Mouse (Mus musculus) heart, postnatal 10 days (tissue): Measurements from ENCODE around the gene Gm11032. TPM values are rescaled to one million over a fixed set of nuclear protein-coding genes. Genes with fewer than 3 reads are reported as not detected.
"Not testable (repeated sequence)": the region's sequence is repeated elsewhere in the genome, so short reads cannot be mapped to it uniquely, and the experiment has no call there.

Experiments used
- DNase-seq, 2 experiments: peaks; one replicate each; pipeline ENCODE4 v3.0.0; 2021
- intact Hi-C: fragments of 180-260 bp; cut with DNase I; formaldehyde crosslinking; loops from one replicate; pipeline ENCODE4 v1.15.1; 2025
- total RNA-seq, 2 experiments: library from RNA; stranded (reverse); gene quantifications; 2 replicates each; pipeline ENCODE4 v1.2.3; 2021

The Gm11032 gene
- total RNA-seq, 2 experiments from 2014 or later = not detected

DNA sequence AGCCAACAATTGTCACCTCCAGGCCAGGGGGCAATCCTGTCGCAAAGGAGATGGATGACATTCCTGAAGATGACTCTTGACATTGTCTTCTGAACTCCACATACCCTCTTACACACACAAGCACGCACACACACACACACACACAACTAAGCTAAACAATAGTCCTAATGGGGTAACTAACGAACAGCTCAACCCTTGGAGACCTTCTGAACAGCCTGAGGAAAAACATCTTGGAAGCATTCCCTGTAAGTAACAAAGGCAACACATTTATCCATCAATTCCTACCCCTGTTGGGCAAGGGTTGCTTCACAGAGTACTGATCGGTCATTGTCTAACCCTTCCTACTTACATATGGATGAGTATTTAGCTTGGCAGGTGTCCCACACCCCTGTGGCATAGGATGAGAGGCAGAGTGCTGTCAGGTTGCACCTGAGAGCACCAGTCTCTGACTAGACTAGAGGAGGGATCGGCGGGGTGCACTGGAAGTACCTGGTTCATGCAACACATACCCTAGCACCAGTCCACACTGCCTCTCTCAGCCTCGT, 2.6 kb downstream of the Gm11032 start:
- intact Hi-C loops = no loop called here
- DNase-seq = no peak

GRCm38 (mm10) chr11:4622997-4623396, 3.1 kb downstream of the Gm11032 start:
- no peak for DNase-seq
- intact Hi-C loops = no loop called here

GRCm38 (mm10) chr11:4625931-4626330, 6.1 kb downstream of the Gm11032 start:
- DNase-seq = no peak
- intact Hi-C loops = no loop called here

DNA sequence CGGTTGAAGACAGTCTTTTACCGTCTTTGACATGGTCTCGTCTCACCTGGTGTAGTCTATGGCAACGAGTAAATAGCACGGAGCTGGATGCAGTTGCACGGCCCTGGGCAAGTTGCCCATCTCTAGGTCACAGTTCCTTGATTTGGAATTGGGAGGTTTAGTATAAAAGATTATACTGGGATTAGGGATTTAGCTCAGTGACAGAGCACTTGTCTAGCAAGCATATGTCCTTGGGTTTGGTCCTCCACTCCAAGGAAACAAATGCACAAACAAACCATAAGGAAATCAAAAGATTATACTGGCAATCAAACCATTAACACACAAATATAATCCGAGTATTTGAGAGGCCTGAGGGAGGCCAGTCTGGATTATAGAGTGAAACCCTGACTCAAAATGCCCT, 7.8 kb downstream of the Gm11032 start:
- DNase-seq = no peak
- intact Hi-C loops = no loop called here

DNA sequence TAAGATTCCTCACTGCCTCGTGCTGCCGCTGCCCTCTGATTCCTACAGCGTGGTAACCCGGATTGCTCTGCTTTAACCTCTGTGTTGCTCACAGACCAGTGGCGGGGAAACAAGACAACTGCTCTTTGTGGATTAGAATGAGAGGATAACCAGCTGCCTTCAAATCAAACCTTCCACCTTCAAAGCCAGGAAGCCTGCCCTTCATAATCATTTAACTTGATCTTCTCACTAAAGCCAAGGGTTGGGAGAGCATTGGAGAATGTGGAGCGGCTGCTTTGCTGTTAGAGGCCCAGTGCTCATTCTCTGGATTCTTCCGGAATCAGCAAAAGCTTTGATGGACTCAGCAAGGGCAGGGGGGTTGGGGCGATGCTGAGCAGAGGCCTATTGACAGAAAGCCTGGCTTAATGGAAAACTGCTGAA, 10.0 kb downstream of the Gm11032 start:
- DNase-seq = peak in 1 of 2 experiments; percentile 15
- intact Hi-C loops = no loop called here

GRCm38 (mm10) chr11:4633420-4633819, 13.6 kb downstream of the Gm11032 start:
- DNase-seq = no peak
- intact Hi-C loops = no loop called here

DNA sequence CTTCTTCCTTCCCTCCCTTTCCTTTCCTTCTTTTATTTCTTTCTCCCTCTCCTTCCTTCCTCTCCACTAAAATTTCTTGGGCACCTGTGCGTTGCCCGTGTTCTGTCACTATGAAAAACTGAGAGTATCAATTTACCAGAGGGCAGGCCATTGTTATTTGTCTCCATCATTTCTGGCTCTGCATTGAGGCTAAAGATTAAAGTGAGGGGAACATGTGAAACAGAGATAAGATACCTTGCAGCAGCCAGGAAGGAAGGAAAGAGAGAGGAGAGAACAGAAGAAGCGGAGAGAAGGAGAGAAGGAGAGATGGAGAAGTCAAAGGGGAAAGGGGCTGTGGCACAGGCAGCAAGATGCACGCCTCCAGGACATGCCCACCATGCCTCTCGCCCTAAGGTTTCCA, 14.5 kb downstream of the Gm11032 start:
- no peak for DNase-seq
- intact Hi-C loops = no loop called here

DNA sequence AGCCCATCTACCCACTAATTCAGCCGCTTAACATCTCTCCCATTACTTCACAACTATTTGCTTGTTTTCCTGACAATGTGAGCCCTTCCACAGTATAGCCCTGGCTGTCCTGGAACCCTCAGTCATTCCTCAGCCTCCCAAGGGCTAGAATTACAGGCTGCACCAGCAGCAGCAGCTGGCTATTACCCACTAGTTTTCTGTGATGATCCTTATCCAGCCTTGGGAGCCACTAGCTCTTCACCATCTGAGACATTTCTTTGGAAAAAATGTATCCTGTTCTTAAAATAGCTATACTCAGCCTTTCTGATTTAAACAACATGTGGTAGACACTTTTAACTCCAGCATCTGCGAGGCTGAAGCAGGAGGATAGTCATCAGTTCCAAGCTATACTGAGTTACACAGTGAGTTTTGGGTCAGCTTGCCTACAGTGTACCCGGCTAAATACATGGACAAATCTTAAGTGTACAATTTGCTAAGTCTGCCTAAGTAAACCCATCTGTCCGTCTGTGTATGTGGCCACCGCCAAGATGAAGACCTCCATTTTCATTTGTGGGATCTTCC, 17.0 kb downstream of the Gm11032 start:
- intact Hi-C loops = loop anchor here (2.0 kb wide), 1 partner anchor 42 kb away; the partner anchor contains the start of gene Mtmr3
- DNase-seq = no peak

DNA sequence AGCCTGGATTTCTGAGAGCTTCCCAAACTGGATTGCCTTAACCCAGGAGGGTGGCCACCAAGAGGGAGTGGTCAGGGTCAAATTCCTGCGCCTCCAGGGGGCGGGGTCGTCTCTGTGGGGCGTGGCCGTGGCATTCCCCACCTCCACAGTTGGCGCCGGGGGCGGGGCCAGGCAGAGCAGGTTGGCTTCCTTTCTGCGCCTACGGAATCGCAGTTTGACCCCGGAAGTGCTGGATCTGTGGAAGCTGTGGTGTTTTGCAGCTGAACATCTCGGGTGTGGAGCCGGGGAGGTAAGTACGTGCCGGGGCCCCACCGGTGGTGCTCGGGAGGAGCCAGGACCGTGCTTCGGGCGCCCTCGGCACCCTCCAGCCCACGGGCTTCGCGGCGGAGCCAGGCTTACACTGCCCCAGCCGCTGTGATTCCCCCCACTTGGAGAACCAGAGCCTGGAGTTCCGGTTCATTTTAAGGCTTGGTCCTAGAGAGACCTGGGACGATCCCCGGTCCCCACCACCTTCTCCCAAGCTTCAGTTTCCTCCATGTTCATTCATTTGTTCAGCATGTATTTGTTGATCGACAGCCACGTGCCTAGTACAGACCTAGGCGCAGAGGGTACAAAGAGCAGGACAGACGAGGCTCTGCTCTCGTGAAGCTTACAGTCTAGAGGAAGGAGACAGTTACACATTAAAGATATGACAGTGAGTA, 17.8 kb downstream of the Gm11032 start, which contains the start of gene Ascc2:
Gene Ascc2, plus strand, starts transcription at position 214 of the 701 bp plus-strand sequence.
- intact Hi-C loops = loop anchor here (2.0 kb wide), 1 partner anchor 43 kb away; the partner anchor contains the start of gene Mtmr3
- DNase-seq = peak; percentile 97

GRCm38 (mm10) chr11:4638261-4638660, 18.4 kb downstream of the Gm11032 start:
- intact Hi-C loops = no loop called here
- no peak for DNase-seq

- intact Hi-C loops = no loop called here
- DNase-seq = no peak
These were observed 21.3 kb downstream of the Gm11032 start for GRCm38 (mm10) chr11:4641185-4641584.

DNA sequence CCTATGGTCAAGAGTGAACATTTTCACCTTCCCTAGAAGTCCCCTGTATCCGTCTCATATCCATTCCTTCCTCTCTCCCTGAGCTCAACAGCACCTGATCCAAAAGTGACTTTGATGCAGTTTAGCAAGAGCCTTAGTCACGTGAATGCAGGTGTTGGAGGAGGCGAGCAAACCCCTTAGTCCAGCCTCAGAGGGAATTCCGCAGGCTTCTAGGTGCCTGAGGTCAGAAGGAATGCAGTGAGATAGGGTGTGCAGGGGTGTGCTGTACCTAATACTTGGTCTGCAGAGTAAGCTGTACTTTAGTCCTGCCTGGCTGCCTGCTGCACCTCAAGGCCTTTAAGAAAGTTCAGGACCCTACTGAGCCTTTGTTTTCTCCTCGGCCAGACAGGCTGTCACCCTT, 23.9 kb downstream of the Gm11032 start:
- DNase-seq = no peak
- intact Hi-C loops = no loop called here

- DNase-seq, intact Hi-C loops: not testable (repeated sequence)
These were observed 25.3 kb downstream of the Gm11032 start for GRCm38 (mm10) chr11:4645180-4645579.

GRCm38 (mm10) chr11:4646409-4646808, 26.5 kb downstream of the Gm11032 start:
- no peak for DNase-seq
- intact Hi-C loops = no loop called here

DNA sequence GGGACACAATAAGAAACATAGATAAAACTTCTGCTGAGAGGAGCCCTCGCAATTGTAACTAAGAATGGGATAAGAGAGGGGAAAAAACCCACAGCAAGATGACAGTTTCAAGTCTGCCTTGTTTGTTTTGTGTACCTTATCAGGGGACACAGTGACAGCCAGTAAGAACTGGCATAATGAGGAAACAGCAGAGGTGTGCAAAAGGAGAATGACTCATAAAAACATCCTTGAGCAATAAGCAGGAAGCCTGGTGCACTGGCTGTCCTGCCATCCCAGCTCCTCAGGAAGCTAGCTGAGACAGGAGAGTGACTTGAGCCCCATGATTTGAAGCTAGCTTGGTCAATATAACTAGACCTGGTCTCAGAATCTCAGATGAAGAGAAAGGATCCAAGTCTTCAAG, 40.0 kb downstream of the Gm11032 start:
- intact Hi-C loops = no loop called here
- no peak for DNase-seq

- intact Hi-C loops = no loop called here
These were observed 40.6 kb downstream of the Gm11032 start for GRCm38 (mm10) chr11:4660309-4661025.

GRCm38 (mm10) chr11:4661324-4661723, 41.5 kb downstream of the Gm11032 start:
- intact Hi-C loops = no loop called here
- DNase-seq = no peak

More at GRCm38 (mm10) chr11:4660309-4661025, 40.6 kb downstream of the Gm11032 start:
- peak; percentile 15 to 22 for DNase-seq

DNA sequence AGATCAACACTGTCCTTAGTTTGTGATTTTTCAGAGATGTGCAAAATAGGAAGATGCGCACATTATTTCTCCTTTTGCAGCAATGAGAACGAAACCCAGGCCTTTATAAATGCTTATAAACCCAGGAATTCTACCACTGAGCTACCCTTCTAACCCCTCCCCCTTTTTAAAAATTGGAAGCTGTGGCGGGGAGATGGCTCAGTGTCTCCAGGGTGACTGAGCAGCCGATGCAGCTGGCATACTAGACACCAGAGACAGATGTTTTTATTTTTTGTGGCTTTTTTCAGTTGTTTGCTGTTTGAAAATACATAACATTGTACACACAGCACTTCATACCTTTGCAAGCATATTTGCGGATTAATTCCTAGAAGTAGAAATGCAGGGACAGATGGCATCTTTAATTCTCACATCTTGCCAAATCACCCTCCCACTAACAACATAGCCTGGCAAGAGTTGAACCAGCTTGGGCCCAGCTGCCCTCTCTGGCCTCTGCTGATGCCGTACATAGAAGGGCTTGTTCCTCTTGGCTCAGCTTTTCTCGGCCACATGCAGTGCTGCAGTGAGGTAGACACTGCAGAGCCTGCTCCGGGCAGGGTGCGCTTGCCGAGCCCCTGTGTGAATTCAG, 42.1 kb downstream of the Gm11032 start:
- DNase-seq = no peak
- intact Hi-C loops = no loop called here

GRCm38 (mm10) chr11:4662496-4662878, 42.6 kb downstream of the Gm11032 start:
- DNase-seq = no peak
- intact Hi-C loops = no loop called here
